Mouse (Mus musculus) granulocyte monocyte progenitor cell, adult 5-6 weeks (primary cell): Measurements from ENCODE around the gene Unc79. TPM values are rescaled to one million over a fixed set of nuclear protein-coding genes. Genes with fewer than 3 reads are reported as not detected.
A peak's percentile ranks its signal among the peaks of the same experiment; 100 is the strongest.

ENCODE experiments used
- ATAC-seq: replicated peaks from 2 replicates; pipeline ENCODE4 v1.8.0; 2016; ENCODE audit warnings: mild to moderate bottlenecking, moderate TSS enrichment, inconsistent platforms; ENCODE audit not compliant: poor library complexity, severe bottlenecking
- total RNA-seq, 2 experiments: library from RNA; stranded (forward) in 1 of 2; stranded (reverse) in 1 of 2; fragments of 200-712, 200-1000 nt in 1 of 2; fragments of >200 nt in 1 of 2; fragmentation: Nextera tagmentation in 1 of 2; gene quantifications; 2 replicates each; pipeline ENCODE4 v1.2.3; 2014 to 2017

Unc79 gene
- total RNA-seq, 2 experiments from 2014 or later: not detected

DNA sequence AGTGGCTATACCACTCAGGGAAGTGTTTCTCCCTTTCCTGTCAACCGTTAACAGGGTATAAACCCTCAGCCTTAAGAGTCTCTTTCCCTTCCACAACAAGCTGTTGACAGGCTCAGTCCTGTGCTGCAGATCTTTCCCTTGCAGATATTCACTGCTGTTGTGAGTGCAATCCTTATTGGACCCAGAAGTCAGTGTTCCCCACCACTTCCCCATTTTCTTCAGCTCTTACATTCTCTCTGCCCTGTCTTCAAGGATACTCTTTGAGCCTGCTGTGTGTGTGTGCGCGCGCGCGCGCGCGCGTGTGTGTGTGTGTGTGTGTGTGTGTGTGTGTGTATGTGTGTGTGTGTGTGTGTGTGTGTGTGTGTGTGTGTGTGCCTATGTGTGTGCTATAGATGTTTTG, 90.7 kb downstream of the Unc79 start:
- ATAC-seq: peak; percentile 93

GRCm38 (mm10) chr12:103040136-103040535, 91.5 kb downstream of the Unc79 start:
- 0 out of 2 replicates have a peak, but pooled peaks have one; percentile 24 for ATAC-seq

DNA sequence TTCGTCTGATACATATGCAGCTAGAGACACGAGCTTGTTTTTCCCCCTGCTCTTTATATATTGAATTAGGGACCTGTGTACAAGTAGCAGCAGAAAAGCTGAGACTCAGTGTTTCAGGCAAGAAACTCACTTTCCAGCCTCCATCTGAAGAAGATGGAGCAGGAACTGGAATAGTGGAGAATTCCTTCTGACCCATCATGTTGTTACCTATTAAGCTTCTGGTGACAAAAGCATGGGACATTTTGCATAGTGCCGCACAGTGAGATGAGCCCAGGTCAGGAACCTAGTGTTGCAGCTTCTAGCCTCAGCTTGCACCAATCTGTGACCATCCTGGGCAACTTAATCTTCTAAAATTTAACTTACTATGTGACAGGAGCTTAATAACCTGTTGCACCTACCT, 92.7 kb downstream of the Unc79 start:
- ATAC-seq: no peak

- no peak for ATAC-seq
Observed at GRCm38 (mm10) chr12:103042711-103043110, 94.1 kb downstream of the Unc79 start.

GRCm38 (mm10) chr12:103044422-103044821, 95.8 kb downstream of the Unc79 start:
- no peak for ATAC-seq

GRCm38 (mm10) chr12:103049865-103050264, 101.2 kb downstream of the Unc79 start:
- ATAC-seq: no peak

GRCm38 (mm10) chr12:103059321-103060053, 110.8 kb downstream of the Unc79 start:
- ATAC-seq: no peak

DNA sequence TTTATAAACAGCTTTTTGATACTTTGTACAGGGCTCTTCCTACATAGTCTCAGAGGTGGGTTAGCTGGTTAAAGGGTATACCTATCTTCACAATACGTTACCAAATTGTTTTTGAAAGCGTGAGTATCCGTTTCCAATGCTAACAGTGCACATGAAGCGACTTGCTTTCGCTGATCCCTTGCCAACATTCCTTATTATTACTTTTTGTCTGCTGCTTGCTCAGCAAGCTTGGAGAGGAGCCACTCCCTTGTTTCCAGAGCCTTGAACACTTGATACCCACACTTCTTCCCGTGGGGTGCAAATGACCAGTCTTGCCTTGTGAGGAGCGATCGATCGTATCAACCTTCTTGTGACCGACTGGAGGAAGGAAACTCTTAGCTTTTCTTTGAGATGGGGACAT, 112.1 kb downstream of the Unc79 start:
- ATAC-seq: no peak

- ATAC-seq: no peak
Observed at GRCm38 (mm10) chr12:103062133-103062532, 113.5 kb downstream of the Unc79 start.

DNA sequence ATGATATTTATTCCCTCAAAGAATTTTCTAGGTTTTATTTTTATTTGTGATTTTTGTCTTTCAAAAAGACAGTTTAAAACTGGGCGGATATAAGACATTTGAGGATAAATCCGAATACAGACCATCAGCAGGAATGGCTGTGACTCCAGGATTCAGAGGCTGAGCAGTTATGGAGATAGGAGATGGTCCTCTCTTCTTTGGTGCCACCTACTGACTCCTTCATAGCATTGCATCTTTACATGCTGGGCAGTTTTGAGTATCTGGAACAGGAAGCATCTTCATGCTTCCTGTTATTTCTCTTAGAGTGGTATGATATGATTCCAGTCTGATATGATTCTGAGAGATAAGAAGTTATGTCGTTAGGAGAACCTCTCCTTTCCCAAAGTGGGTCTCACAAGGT, 116.3 kb downstream of the Unc79 start:
- peak; percentile 97 for ATAC-seq

GRCm38 (mm10) chr12:103068161-103068560, 119.5 kb downstream of the Unc79 start:
- ATAC-seq: no peak

DNA sequence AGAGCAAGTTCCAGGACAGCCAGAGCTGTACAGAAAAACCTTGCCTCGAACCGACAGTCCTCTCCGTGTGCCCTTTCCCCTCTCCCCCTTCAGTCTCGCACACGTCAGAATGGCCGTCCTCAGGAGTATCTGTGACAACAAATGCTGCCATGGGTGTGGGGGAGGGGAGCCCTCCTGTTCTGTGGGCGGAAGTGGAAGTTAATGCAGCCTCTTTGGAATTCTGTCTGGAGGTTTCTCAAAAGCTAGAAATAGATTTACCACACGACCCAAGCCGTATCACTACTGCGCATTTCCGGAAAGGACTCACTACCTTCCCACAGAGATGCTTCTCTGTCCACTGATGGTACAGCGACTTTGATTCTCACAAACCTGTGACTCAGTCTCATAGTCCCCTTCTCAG, 120.9 kb downstream of the Unc79 start:
- no peak for ATAC-seq

DNA sequence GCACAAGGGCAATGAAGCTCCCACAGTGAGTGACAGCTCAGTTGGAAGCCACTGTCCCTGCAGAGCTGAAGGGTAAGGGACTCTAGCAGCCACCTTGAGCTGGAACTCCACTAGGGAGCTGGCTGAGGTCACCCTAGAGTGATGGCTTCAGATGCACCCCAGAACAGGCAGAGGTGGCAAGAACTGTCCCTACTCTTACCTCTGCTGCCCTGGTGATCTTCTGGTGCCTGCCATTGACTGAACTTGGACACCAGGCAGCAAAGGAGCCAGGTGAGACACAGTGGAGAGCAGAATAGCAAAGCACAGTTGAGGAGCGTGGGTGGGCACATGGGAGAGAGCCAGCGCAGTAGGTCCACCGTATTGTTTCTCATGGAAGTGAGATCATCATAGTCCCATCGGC, 125.3 kb downstream of the Unc79 start:
- ATAC-seq: no peak

GRCm38 (mm10) chr12:103078751-103079150, 130.1 kb downstream of the Unc79 start:
- no peak for ATAC-seq

- no peak for ATAC-seq
Observed at GRCm38 (mm10) chr12:103080055-103080454, 131.4 kb downstream of the Unc79 start.

DNA sequence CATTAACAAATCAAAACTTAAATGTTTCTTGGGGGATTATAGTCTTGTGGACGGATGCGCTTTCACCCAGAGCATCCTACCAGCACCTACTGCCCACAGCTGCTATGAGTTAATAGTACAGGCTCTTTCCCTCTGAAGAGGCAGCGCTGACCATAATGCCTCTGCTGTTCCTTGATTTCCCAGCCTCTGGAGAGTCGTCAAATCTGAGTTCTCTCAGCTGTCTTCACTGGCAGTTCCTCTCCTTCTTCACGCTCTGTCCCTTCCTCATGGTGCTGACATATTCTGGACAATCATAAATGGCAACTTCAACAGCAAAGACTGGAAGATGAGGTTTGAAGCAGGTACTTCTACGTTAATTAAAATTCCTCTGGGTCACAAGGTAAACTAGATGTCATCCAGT, 143.2 kb downstream of the Unc79 start:
- ATAC-seq: no peak

- ATAC-seq: no peak
Observed at GRCm38 (mm10) chr12:103095160-103095559, 146.5 kb downstream of the Unc79 start.

GRCm38 (mm10) chr12:103099185-103099584, 150.5 kb downstream of the Unc79 start:
- ATAC-seq: peak; percentile 84

GRCm38 (mm10) chr12:103100088-103100487, 151.4 kb downstream of the Unc79 start:
- ATAC-seq: 0 out of 2 replicates have a peak, but pooled peaks have one; percentile 26

DNA sequence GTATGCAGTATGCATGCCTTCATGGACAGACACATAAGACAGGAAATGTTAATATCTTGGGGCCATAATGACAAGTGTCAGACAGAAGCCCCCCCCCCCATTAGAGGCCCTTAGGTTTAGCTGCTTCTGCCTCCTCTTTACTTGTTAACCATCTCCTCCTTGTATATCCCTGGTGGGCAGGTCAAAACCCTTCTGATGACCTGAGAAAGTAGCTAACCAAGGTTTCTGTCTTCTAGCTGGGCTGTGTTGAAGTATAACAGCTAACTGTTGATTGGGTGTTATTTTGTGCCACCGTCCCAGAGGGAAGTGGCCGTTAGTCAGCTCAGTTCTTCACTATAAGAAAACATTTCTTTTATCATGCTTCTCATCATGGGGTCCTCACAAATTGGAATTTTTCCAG, 154.4 kb downstream of the Unc79 start:
- ATAC-seq: no peak

GRCm38 (mm10) chr12:103103601-103104000, 154.9 kb downstream of the Unc79 start:
- peak; percentile 84 for ATAC-seq

GRCm38 (mm10) chr12:103109301-103109700, 160.6 kb downstream of the Unc79 start:
- no peak for ATAC-seq
